Mouse (Mus musculus) midbrain, postnatal 0 days (tissue): Measurements from ENCODE around the gene Slc46a1. TPM values are rescaled to one million over a fixed set of nuclear protein-coding genes. Genes with fewer than 3 reads are reported as not detected.

Experiments
- ATAC-seq: fragments of 200-750 bp; cut with Nextera tagmentation; 2 replicates; pipeline ENCODE4 v1.8.0; 2017; ENCODE audit warnings: moderate number of reproducible peaks, mild to moderate bottlenecking, moderate TSS enrichment, moderate library complexity; ENCODE audit not compliant: low FRiP score
- DNase-seq: peaks from one replicate; pipeline ENCODE4 v3.0.0-alpha.2; 2015; ENCODE audit warnings: low spot score
- H3K27ac ChIP-seq: fragments of 300-500 bp; sonication (generic); 2 replicates; pipeline ENCODE4 v1.5.1; 2014; ENCODE audit warnings: low read depth, mild to moderate bottlenecking, low read length, mixed read lengths
- H3K27me3 ChIP-seq: fragments of 300-500 bp; sonication (generic); 2 replicates; pipeline ENCODE4 v1.6.1; 2014; ENCODE audit warnings: low read length, control low read depth, mixed read lengths; ENCODE audit not compliant: insufficient read depth
- H3K36me3 ChIP-seq: fragments of 300-500 bp; sonication (generic); 2 replicates; pipeline ENCODE4 v1.6.1; 2014; ENCODE audit warnings: low read length, control low read depth, mixed read lengths; ENCODE audit not compliant: insufficient read depth
- H3K4me1 ChIP-seq: fragments of 300-500 bp; sonication (generic); 2 replicates; pipeline ENCODE4 v1.6.1; 2014; ENCODE audit warnings: mild to moderate bottlenecking, control low read depth, antibody characterized with exemption, low read length, mixed read lengths; ENCODE audit not compliant: insufficient read depth
- H3K4me2 ChIP-seq: fragments of 300-500 bp; sonication (generic); 2 replicates; pipeline ENCODE4 v1.6.1; 2014; ENCODE audit warnings: low read depth, mild to moderate bottlenecking, low read length, mixed read lengths; ENCODE audit not compliant: poor library complexity, severe bottlenecking
- H3K4me3 ChIP-seq: fragments of 300-500 bp; sonication (generic); 2 replicates; pipeline ENCODE4 v1.5.1; 2014; ENCODE audit warnings: low read depth, mild to moderate bottlenecking, low read length, moderate library complexity
- H3K9ac ChIP-seq: fragments of 300-500 bp; sonication (generic); replicated peaks from 2 replicates; pipeline ENCODE4 v1.6.1; 2014; ENCODE audit warnings: mild to moderate bottlenecking, low read length, moderate library complexity, mixed read lengths; ENCODE audit not compliant: poor library complexity, severe bottlenecking
- H3K9me3 ChIP-seq: fragments of 300-500 bp; sonication (generic); 2 replicates; pipeline ENCODE4 v1.6.1; 2016; ENCODE audit warnings: low read length, control low read depth
- CTCF ChIP-seq: IDR thresholded peaks from 2 replicates; pipeline ENCODE4 v1.5.1; 2016; ENCODE audit warnings: antibody characterized with exemption, mild to moderate bottlenecking
- WGBS: fragments of 180-500 bp; shearing (Covaris S2); extraction: QIAGEN DNeasy Blood & Tissue Kit; methylation state at CpG from one replicate; pipeline ENCODE4 v1.1.7; 2014; 5-methylcytosine and 5-hydroxymethylcytosine counted together
- polyA plus RNA-seq: library from polyadenylated mRNA; unstranded; fragments of >200 nt; fragmentation: Nextera tagmentation; extraction: Ambion mirVana; gene quantifications from 2 replicates; pipeline ENCODE4 v1.2.1, GENCODE M21; 2015
- total RNA-seq: library from RNA; depleted of rRNA; stranded (reverse); fragments of >200 nt; gene quantifications from 2 replicates; pipeline ENCODE4 v1.2.3, GENCODE M21; 2014

The Slc46a1 gene
- total and polyA plus RNA-seq, 2 experiments from 2014 or later = 17.5 to 19.1 TPM

- no peak for DNase-seq
- Histone ChIP-seq H3K4me3 (no peak overlapping the region), H3K27me3 (no peaks in the 10 kb centered on the region), H3K27ac (no peak overlapping the region), H3K4me1 (peaks cover 5% of the 10 kb centered on the region; the same call in 1 of the 2 replicates), H3K36me3 (no peaks in the 10 kb centered on the region), H3K9ac (no peak overlapping the region), H3K9me3 (no peaks in the 10 kb centered on the region), H3K4me2 (no peak overlapping the region)
- 67% methylated on average over 1 of the region's 1 CpGs for WGBS
- no peak for ATAC-seq
- TF ChIP-seq CTCF = peak; percentile 50
Measured at GRCm38 (mm10) chr11:78461894-78462293, 3.6 kb upstream of the Slc46a1 start.

GRCm38 (mm10) chr11:78462669-78463068 lies 2.8 kb upstream of the Slc46a1 start:
- 78% methylated on average over 5 of the region's 5 CpGs for WGBS
- H3K27me3 ChIP-seq = no peaks in the 10 kb centered on the region

GRCm38 (mm10) chr11:78463286-78464036 lies 2.0 kb upstream of the Slc46a1 start:
- DNase-seq = no peak
- ATAC-seq = no peak
- no peak for TF ChIP-seq CTCF
- peaks cover 5% of the 10 kb centered on the region; the same call in 1 of the 2 replicates for H3K4me1 ChIP-seq
- 74% methylated on average over 13 of the region's 13 CpGs for WGBS
- H3K9ac ChIP-seq = no peak overlapping the region
- H3K4me3 ChIP-seq = no peak overlapping the region
- no peaks in the 10 kb centered on the region for H3K27me3 ChIP-seq
- H3K27ac ChIP-seq = no peak overlapping the region
- H3K4me2 ChIP-seq = no peak overlapping the region
- no peaks in the 10 kb centered on the region for H3K9me3 ChIP-seq
- no peaks in the 10 kb centered on the region for H3K36me3 ChIP-seq

More at GRCm38 (mm10) chr11:78462669-78463068, 2.8 kb upstream of the Slc46a1 start:
- no peak for DNase-seq
- Histone ChIP-seq H3K27ac (no peak overlapping the region), H3K4me1 (peaks cover 5% of the 10 kb centered on the region; the same call in 1 of the 2 replicates), H3K36me3 (no peaks in the 10 kb centered on the region), H3K9me3 (no peaks in the 10 kb centered on the region), H3K9ac (no peak overlapping the region), H3K4me3 (no peak overlapping the region), H3K4me2 (no peak overlapping the region)
- no peak for TF ChIP-seq CTCF
- no peak for ATAC-seq

GRCm38 (mm10) chr11:78465116-78465515 lies 381 bp upstream of the Slc46a1 start:
- ATAC-seq (no peak), DNase-seq (peak; percentile 7)
- Histone ChIP-seq H3K9me3 (no peaks in the 10 kb centered on the region), H3K27me3 (no peaks in the 10 kb centered on the region), H3K4me2 (peak overlapping the region; percentile 76), H3K27ac (no peak overlapping the region), H3K4me1 (peaks cover 5% of the 10 kb centered on the region; the same call in 1 of the 2 replicates), H3K4me3 (peak overlapping the region; percentile 59), H3K9ac (no peak overlapping the region), H3K36me3 (no peaks in the 10 kb centered on the region)
- WGBS = 18% methylated on average over 9 of the region's 9 CpGs
- no peak for TF ChIP-seq CTCF

GRCm38 (mm10) chr11:78466242-78466912 lies 880 bp downstream of the Slc46a1 start:
- no peaks in the 10 kb centered on the region for H3K27me3 ChIP-seq
- peak overlapping the region; percentile 79 for H3K27ac ChIP-seq
- DNase-seq = no peak
- TF ChIP-seq CTCF = no peak
- 51% methylated on average over 23 of the region's 23 CpGs for WGBS
- H3K4me2 ChIP-seq = peak overlapping the region; percentile 76
- no peak; the same call in 1 of the 2 replicates for ATAC-seq
- H3K9me3 ChIP-seq = no peaks in the 10 kb centered on the region
- 0 out of 2 replicates have a peak, but pooled peaks cover 2% of the 10 kb centered on the region for H3K36me3 ChIP-seq
- H3K4me3 ChIP-seq = peak overlapping the region; percentile 59
- H3K9ac ChIP-seq = peak overlapping the region; percentile 67
- H3K4me1 ChIP-seq = peaks cover 5% of the 10 kb centered on the region; the same call in 1 of the 2 replicates

- H3K9ac ChIP-seq = no peak overlapping the region
- no peak overlapping the region for H3K4me2 ChIP-seq
- 87% methylated on average over 7 of the region's 7 CpGs for WGBS
- no peak overlapping the region for H3K4me3 ChIP-seq
- no peak overlapping the region for H3K27ac ChIP-seq
- ATAC-seq (no peak), DNase-seq (no peak)
- H3K36me3 ChIP-seq = 0 out of 2 replicates have a peak, but pooled peaks cover 5% of the 10 kb centered on the region
- H3K4me1 ChIP-seq = peaks cover 5% of the 10 kb centered on the region; the same call in 1 of the 2 replicates
- no peaks in the 10 kb centered on the region for H3K27me3 ChIP-seq
- H3K9me3 ChIP-seq = no peaks in the 10 kb centered on the region
- TF ChIP-seq CTCF = no peak
Measured at GRCm38 (mm10) chr11:78467515-78467914, 2.0 kb downstream of the Slc46a1 start.
